Mouse (Mus musculus) embryonic fibroblast, embryonic 13.5 days (primary cell): ENCODE results near the gene Trim34b. TPM values are rescaled to one million over a fixed set of nuclear protein-coding genes. Genes with fewer than 3 reads are reported as not detected.
A peak's percentile ranks its signal among the peaks of the same experiment; 100 is the strongest.
"Not testable (repeated sequence)": the region's sequence is repeated elsewhere in the genome, so short reads cannot be mapped to it uniquely, and the experiment has no call there.

Source experiments
- H3K27ac ChIP-seq: 2 replicates; pipeline ENCODE4 v1.5.1; 2012; ENCODE audit warnings: low read length, control low read depth, inconsistent platforms; ENCODE audit not compliant: insufficient read depth
- H3K4me1 ChIP-seq: 2 replicates; pipeline ENCODE4 v1.6.1; 2011; ENCODE audit warnings: low read length; ENCODE audit not compliant: control insufficient read depth, insufficient read depth
- H3K4me3 ChIP-seq: 2 replicates; pipeline ENCODE4 v1.5.1; 2011; ENCODE audit warnings: mild to moderate bottlenecking, control low read depth, low read length; ENCODE audit not compliant: insufficient read depth
- CTCF ChIP-seq: IDR thresholded peaks from 2 replicates; pipeline ENCODE4 v1.5.1; 2011; ENCODE audit warnings: mild to moderate bottlenecking, control low read depth, low read length, moderate library complexity, borderline replicate concordance; ENCODE audit not compliant: insufficient read depth
- POLR2A ChIP-seq: IDR thresholded peaks from 2 replicates; pipeline ENCODE4 v1.6.1; 2011; ENCODE audit warnings: low read depth, mild to moderate bottlenecking, control low read depth, low read length, moderate library complexity
- polyA plus RNA-seq: library from polyadenylated mRNA; stranded (reverse); fragments of >200 nt; gene quantifications from 2 replicates; pipeline ENCODE4 v1.2.4, GENCODE M21; 2011; ENCODE audit warnings: low read depth; ENCODE audit not compliant: missing spikeins, insufficient read length

The Trim34b gene
- not detected in 2 replicates for polyA plus RNA-seq

GRCm38 (mm10) chr7:104329171-104329570, at the start of gene Trim34b:
Gene Trim34b (plus strand): TSS chr7:104329471.
- not testable (repeated sequence) for H3K4me1 ChIP-seq, H3K4me3 ChIP-seq, H3K27ac ChIP-seq

- H3K4me1 ChIP-seq, H3K27ac ChIP-seq, H3K4me3 ChIP-seq: not testable (repeated sequence)
Observed at GRCm38 (mm10) chr7:104287576-104288443, 41.5 kb upstream of the Trim34b start, which contains the start of gene Trim5. Gene Trim5 (minus strand): TSS chr7:104288094.

- no peak overlapping the region for H3K27ac ChIP-seq
- H3K4me1 ChIP-seq = no peaks in the 10 kb centered on the region
- TF ChIP-seq POLR2A (no peak), CTCF (no peak)
- no peak overlapping the region for H3K4me3 ChIP-seq
Observed at GRCm38 (mm10) chr7:104290641-104291040, 38.6 kb upstream of the Trim34b start.

- H3K27ac ChIP-seq = no peak overlapping the region
Observed at GRCm38 (mm10) chr7:104291638-104292400, 37.5 kb upstream of the Trim34b start.

GRCm38 (mm10) chr7:104314796-104315353, 14.4 kb upstream of the Trim34b start:
- TF ChIP-seq POLR2A (no peak), CTCF (no peak)
- H3K4me1 ChIP-seq = no peaks in the 10 kb centered on the region
- peak overlapping the region; percentile 76 for H3K4me3 ChIP-seq
- peak overlapping the region; percentile 92 for H3K27ac ChIP-seq

More at GRCm38 (mm10) chr7:104291638-104292400, 37.5 kb upstream of the Trim34b start:
- Histone ChIP-seq H3K4me3 (no peak overlapping the region), H3K4me1 (no peaks in the 10 kb centered on the region)
- TF ChIP-seq CTCF (no peak), POLR2A (no peak)

- Histone ChIP-seq H3K27ac (peak within 1 kb of the TSS; percentile 92), H3K4me3 (peak within 1 kb of the TSS; percentile 76)
- H3K4me1 ChIP-seq = not testable (repeated sequence)
Observed at GRCm38 (mm10) chr7:104315369-104316080, 13.7 kb upstream of the Trim34b start, which contains the start of gene Trim12a. Gene Trim12a (minus strand): TSS chr7:104315466.

- TF ChIP-seq CTCF (no peak), POLR2A (no peak)
- Histone ChIP-seq H3K4me3 (no peak overlapping the region), H3K4me1 (no peaks in the 10 kb centered on the region), H3K27ac (no peak overlapping the region)
Observed at GRCm38 (mm10) chr7:104322028-104322427, 7.2 kb upstream of the Trim34b start.

- H3K4me3 ChIP-seq, H3K4me1 ChIP-seq, H3K27ac ChIP-seq: not testable (repeated sequence)
Observed at GRCm38 (mm10) chr7:104335547-104335946, 6.3 kb downstream of the Trim34b start.

- H3K4me1 ChIP-seq, H3K4me3 ChIP-seq, H3K27ac ChIP-seq: not testable (repeated sequence)
Observed at GRCm38 (mm10) chr7:104340744-104341143, 11.5 kb downstream of the Trim34b start.

- H3K4me1 ChIP-seq, H3K27ac ChIP-seq, H3K4me3 ChIP-seq: not testable (repeated sequence)
Observed at GRCm38 (mm10) chr7:104348043-104348442, 18.8 kb downstream of the Trim34b start.
